Mouse (Mus musculus) right cerebral cortex, postnatal 10 days (tissue): ENCODE measurements around the gene Cadm4.

Experiments
- DNase-seq, 2 experiments: peaks; one replicate each; pipeline ENCODE4 v3.0.0; 2021; ENCODE audit warnings: low spot score in 2 of 2

Cadm4 gene

GRCm38 (mm10) chr7:24481474-24482207 lies at the start of gene Cadm4:
Gene Cadm4, plus strand, starts transcription at chr7:24482023.
- peak; percentile 93 to 94 for DNase-seq

DNA sequence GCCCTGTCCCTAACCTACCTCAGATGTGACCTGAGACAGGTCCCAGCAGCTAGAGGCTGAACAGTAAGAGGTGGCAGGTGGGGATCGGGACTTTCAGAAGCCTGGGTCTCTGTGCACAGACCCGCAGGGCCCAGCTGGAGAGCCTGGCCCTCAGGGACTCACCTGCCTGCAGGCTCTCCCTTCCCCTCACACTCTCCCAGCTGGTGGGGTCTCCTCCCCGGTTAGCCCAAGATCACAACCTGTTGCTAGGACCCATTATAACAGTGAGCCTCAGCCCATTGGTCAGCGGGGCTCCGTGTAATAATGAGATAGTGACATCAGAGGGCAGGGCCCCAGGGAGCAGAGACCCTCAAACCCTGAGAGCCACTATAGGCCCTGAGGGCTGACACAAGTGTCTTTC lies 46.5 kb upstream of the Cadm4 start:
- no peak for DNase-seq

DNA sequence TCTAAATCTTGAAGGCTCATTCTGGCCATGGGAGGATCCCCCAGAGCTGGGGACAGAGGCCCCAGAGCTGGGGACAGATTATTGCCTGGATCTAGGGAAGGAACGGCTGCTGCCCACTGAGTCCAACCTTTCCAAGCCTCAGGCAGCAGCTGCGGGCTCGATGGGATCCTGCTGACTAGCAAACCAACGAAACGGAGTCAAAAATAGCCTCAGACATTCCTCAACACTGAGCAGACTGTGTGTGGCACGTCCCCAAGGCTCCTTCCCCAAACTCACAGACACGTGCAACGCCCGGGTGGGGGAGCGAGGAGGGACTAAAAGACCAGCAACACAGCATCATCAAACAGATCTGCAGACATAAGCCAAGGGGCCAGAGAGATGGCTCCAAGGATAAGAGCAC lies 43.8 kb upstream of the Cadm4 start:
- DNase-seq = peak; percentile 88 to 93

- DNase-seq = no peak
Observed at GRCm38 (mm10) chr7:24439191-24439590, 42.6 kb upstream of the Cadm4 start.

DNA sequence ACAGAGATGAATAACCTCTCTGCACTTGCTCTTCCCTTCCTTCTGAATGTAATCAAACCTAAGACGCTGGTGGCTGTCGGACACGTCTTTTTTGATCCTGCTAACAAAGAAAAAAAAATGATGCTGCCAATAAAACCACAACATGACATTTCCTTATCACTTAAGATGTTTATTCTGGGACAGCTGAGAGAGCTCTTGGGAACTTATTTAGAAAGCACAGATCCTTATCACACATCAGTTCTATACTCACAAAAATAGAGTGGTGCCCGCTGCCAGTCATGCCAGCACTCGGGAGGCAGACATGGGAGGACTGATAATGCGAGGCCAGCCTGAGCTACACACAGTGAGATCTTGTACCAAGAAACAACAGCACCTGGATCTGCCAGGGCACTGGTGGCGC lies 41.9 kb upstream of the Cadm4 start:
- no peak for DNase-seq

GRCm38 (mm10) chr7:24441785-24442184 lies 40.0 kb upstream of the Cadm4 start:
- peak in 1 of 2 experiments; percentile 61 for DNase-seq

- no peak for DNase-seq
Observed at GRCm38 (mm10) chr7:24442313-24442712, 39.5 kb upstream of the Cadm4 start.

- no peak for DNase-seq
Observed at GRCm38 (mm10) chr7:24445266-24445926, 36.4 kb upstream of the Cadm4 start.

DNA sequence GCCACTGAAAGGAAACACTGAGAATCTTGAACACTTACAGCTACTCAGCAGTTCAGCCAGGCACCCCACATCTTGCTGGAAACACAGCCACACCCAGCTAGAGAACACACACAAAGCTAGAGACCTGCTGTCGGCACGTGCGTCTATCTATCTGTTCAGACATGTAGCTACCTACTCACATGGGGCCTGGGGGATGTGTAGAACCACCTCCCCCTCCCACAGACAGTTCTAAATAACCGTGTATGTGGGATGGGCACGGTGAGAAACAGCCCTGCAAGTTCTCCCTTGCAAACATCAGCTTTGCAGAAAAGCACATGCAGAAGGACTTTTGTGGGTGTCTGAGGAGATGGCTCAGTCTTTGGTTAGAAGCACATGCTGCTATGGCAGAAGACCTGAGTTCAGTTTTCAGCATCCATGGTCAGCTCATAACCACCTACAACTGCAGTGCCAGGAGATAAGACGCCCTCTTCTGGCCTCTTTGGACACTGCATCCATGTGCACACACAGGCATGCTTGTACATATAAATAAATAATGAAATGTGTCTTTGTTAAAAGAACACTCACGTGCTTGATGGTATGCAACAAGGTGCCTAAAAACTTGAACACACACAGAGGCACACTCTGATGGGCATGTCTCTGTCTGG lies 35.0 kb upstream of the Cadm4 start:
- DNase-seq = no peak

GRCm38 (mm10) chr7:24448782-24449517 lies 32.9 kb upstream of the Cadm4 start:
- DNase-seq = peak in 1 of 2 experiments; percentile 56

GRCm38 (mm10) chr7:24450585-24451017 lies 31.2 kb upstream of the Cadm4 start:
- DNase-seq = no peak

GRCm38 (mm10) chr7:24451855-24452311 lies 29.9 kb upstream of the Cadm4 start, which contains the start of gene Irgc1:
Gene Irgc1, minus strand, starts transcription at chr7:24452297.
- no peak for DNase-seq

GRCm38 (mm10) chr7:24454199-24454598 lies 27.6 kb upstream of the Cadm4 start:
- no peak for DNase-seq

GRCm38 (mm10) chr7:24455726-24456125 lies 26.1 kb upstream of the Cadm4 start:
- no peak for DNase-seq

DNA sequence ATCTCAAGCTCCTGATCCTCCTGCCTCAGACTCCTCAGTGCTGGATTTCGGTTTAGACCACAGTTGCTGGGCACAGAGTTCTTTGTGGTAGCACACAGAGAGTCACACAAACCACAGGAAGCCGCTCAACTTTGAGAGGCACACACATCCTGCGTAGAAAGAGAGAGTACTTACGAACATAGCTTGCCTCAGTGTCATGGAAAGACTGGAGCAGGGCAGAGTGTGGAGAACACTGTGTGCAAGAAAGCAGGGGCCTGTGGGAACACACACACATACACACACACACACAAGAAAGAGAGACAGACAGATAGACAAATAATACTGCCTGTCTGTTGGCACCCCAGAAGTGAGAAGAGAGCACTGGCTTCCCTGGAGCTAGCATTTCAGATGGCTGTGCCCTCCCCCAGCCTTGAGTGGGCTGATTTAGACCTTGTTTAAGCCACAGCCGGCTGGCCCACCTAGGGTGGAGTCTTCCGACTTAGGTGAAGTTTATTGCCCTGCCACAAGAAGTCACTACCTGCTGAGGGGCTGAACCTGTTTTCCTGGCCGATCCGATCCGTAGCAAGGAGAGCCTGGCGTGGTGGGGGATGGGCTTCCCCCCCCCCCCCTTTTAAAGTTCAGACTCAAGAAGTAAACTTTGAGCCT lies 24.0 kb upstream of the Cadm4 start:
- DNase-seq = no peak

- no peak for DNase-seq
Observed at GRCm38 (mm10) chr7:24459440-24459839, 22.4 kb upstream of the Cadm4 start.

GRCm38 (mm10) chr7:24459843-24460242 lies 22.0 kb upstream of the Cadm4 start:
- DNase-seq = no peak

GRCm38 (mm10) chr7:24461376-24462051 lies 20.3 kb upstream of the Cadm4 start:
- DNase-seq = no peak

DNA sequence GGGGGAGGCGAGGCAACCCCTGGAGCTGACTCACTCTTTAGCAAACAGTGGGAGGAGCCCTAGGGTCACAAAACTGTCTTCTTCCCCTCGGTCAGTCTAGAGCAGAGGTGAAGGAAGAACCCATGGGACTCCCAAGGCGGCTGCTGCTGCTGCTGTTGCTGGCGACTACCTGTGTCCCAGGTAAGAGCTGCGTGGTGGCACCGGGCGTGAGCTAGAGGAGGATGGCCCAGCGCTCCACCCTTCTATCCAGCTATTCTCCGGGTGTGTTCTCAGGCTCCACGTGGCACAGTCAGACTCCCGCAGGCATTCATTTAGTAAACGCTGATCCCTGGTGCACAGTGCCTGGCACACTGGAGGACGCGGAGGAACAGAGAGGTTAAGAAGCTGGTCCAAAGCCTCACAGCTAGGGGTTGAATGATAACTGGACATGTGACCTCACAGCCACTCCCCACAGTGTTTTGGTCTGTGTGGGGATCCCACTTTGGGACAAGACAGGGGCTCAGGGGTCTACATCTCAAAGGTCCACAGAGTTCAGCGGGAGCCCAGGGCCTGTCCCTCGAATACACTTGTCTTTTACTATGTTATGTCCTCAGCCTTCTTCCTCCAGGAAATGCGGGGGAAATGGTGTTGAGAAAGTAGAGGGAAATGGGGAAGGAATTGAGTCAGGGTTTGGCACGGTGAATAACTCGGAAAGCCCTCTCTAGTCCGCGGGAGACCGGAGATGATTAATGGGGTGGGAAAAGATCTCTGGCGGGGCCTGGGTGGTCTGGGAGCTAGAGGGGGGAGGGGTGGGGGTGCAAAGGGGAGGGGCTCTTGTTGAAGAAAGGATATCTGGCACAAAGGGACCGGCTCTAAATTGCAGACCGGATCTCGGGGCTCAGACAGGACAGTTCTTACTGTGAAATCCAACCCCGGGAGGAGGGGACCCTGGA lies 19.2 kb upstream of the Cadm4 start, which contains the start of gene Plaur:
Plaur (plus strand) TSS at position 97 of the 932 bp plus-strand sequence.
- no peak for DNase-seq

- DNase-seq = no peak
Observed at GRCm38 (mm10) chr7:24466835-24467234, 15.0 kb upstream of the Cadm4 start.
